Comparison of ENCODE assay signal across 9 mouse cellular contexts in genomic region chr2:52632880-52633279, GRCm38 (mm10). TPM values are rescaled to one million over a fixed set of nuclear protein-coding genes. Genes with fewer than 3 reads are reported as not detected.
A peak's percentile ranks its signal among the peaks of the same experiment; 100 is the strongest.
DNase-seq lines count a peak whose midpoint lies in the region; ATAC-seq and TF ChIP-seq lines count a peak whose summit lies in the region.
"Had no signal": no experiment of that assay in that cellular context is flagged by ENCODE, and none has a peak within 500 bp of the region (broad histone marks: within the 10 kb centered on the region; RNA-seq: fewer than 3 reads in every experiment).

No protein-coding gene starts in this region.

- no peak overlapping the region for H3K27ac ChIP-seq in kidney, embryonic 14.5 days (ENCODE audit: low read depth, low read length)
- H3K27ac ChIP-seq in limb, embryonic 14.5 days (replicated peaks; ENCODE audit: low read depth, low read length): no peak overlapping the region
- H3K27ac ChIP-seq in neural tube, embryonic 12.5 days: no peak overlapping the region
- H3K27ac ChIP-seq: embryonic facial prominence, embryonic 13.5 days had no signal

- no peak overlapping the region for H3K9ac ChIP-seq in kidney, embryonic 14.5 days (ENCODE audit: low read depth, low read length)
- H3K9ac ChIP-seq in limb, embryonic 14.5 days (ENCODE audit: low read depth, low read length, severe bottlenecking): no peak overlapping the region
- no peak overlapping the region for H3K9ac ChIP-seq in neural tube, embryonic 12.5 days
- H3K9ac ChIP-seq: embryonic facial prominence, embryonic 13.5 days had no signal

- H3K4me1 ChIP-seq in kidney, embryonic 14.5 days (ENCODE audit: control insufficient read depth, insufficient read depth, low read length): no peaks in the 10 kb centered on the region
- H3K4me1 ChIP-seq in limb, embryonic 14.5 days (ENCODE audit: control insufficient read depth, insufficient read depth, low read length): no peaks in the 10 kb centered on the region
- peaks cover 6% of the 10 kb centered on the region; the same call in 1 of the 2 replicates for H3K4me1 ChIP-seq in neural tube, embryonic 12.5 days

- no peaks in the 10 kb centered on the region for H3K27me3 ChIP-seq in kidney, embryonic 14.5 days (ENCODE audit: control insufficient read depth, insufficient read depth, low read length)
- no peaks in the 10 kb centered on the region for H3K27me3 ChIP-seq in limb, embryonic 14.5 days (ENCODE audit: control insufficient read depth, insufficient read depth, low read length)
- no peaks in the 10 kb centered on the region for H3K27me3 ChIP-seq in neural tube, embryonic 12.5 days (replicated peaks)

- no peak overlapping the region for H3K4me3 ChIP-seq in kidney, embryonic 14.5 days (ENCODE audit: low read length)
- no peak overlapping the region for H3K4me3 ChIP-seq in limb, embryonic 14.5 days (replicated peaks; ENCODE audit: low read length)
- no peak overlapping the region for H3K4me3 ChIP-seq in neural tube, embryonic 12.5 days
- H3K4me3 ChIP-seq: embryonic facial prominence, embryonic 13.5 days had no signal

- 9% methylated on average over 7 of the region's 7 CpGs for WGBS in kidney, embryonic 14.5 days
- WGBS in limb, embryonic 14.5 days: 7% methylated on average over 7 of the region's 7 CpGs
- 6% methylated on average over 7 of the region's 7 CpGs for WGBS in neural tube, embryonic 12.5 days

- peak; percentile 62 for ATAC-seq in kidney, embryonic 14.5 days (ENCODE audit: low FRiP score, low TSS enrichment)
- no peak for ATAC-seq in limb, embryonic 14.5 days (ENCODE audit: low FRiP score, low read depth)
- ATAC-seq in neural tube, embryonic 12.5 days (ENCODE audit: low FRiP score, low read depth): 0 out of 2 replicates have a peak, but pooled peaks have one; percentile 67

- intact Hi-C loops in gastrocnemius, postnatal 36 days (cut with DNase I): loop anchor here (5.0 to 10.0 kb wide), 2 partner anchors 59 to 462 kb away; no protein-coding TSS in a partner anchor

- H3K4me2 ChIP-seq in kidney, embryonic 14.5 days (replicated peaks; ENCODE audit: low read depth, low read length): no peak overlapping the region
- H3K4me2 ChIP-seq in limb, embryonic 14.5 days (replicated peaks; ENCODE audit: low read depth, low read length, severe bottlenecking): no peak overlapping the region
- H3K4me2 ChIP-seq in neural tube, embryonic 12.5 days (replicated peaks): no peak overlapping the region
- H3K4me2 ChIP-seq: embryonic facial prominence, embryonic 13.5 days had no signal

- DNase-seq in 3T3-L1 (ENCODE audit: low read depth, low spot score) (peak; percentile 72), WW6 (ENCODE audit: low read depth, low spot score) (peak; percentile 49)
- DNase-seq in cerebellum, postnatal 4 days (ENCODE audit: low spot score in 2 of 2): peak; percentile 58 to 82
- peak; percentile 47 to 53 for DNase-seq in gastrocnemius, postnatal 36 days
- DNase-seq in limb, embryonic 14.5 days (ENCODE audit: low spot score): peak; percentile 66
- peak; percentile 45 for DNase-seq in thymus, postnatal 25 days

- no peaks in the 10 kb centered on the region for H3K9me3 ChIP-seq in kidney, embryonic 14.5 days (ENCODE audit: control insufficient read depth, low read length)
- H3K9me3 ChIP-seq in limb, embryonic 14.5 days (ENCODE audit: control insufficient read depth, low read length): no peaks in the 10 kb centered on the region
- no peaks in the 10 kb centered on the region for H3K9me3 ChIP-seq in neural tube, embryonic 12.5 days
- H3K9me3 ChIP-seq: embryonic facial prominence, embryonic 13.5 days had no signal

- no peak for TF ChIP-seq POLR2A in limb, embryonic 14.5 days (IDR thresholded peaks at IDR 0.05; ENCODE audit: borderline replicate concordance, extremely low read depth, insufficient read depth, insufficient read length)

- no peaks in the 10 kb centered on the region for H3K36me3 ChIP-seq in kidney, embryonic 14.5 days (ENCODE audit: control insufficient read depth, insufficient read depth, low read length)
- no peaks in the 10 kb centered on the region for H3K36me3 ChIP-seq in limb, embryonic 14.5 days (ENCODE audit: control insufficient read depth, insufficient read depth, low read length)
- no peaks in the 10 kb centered on the region for H3K36me3 ChIP-seq in neural tube, embryonic 12.5 days
- H3K36me3 ChIP-seq: embryonic facial prominence, embryonic 13.5 days had no signal

RNA-seq across cellular contexts. Expression of gene Cacnb4, which starts 43.8 kb away (rescaled TPM):
- under 1 TPM; 0.15 to 0.20 TPM for total RNA-seq in gastrocnemius, postnatal 36 days (2021)
- polyA plus RNA-seq in kidney, embryonic 14.5 days (2014; fragmentation: Nextera tagmentation; extraction: Ambion mirVana): 4.2 and 4.3 TPM in 2 replicates
- polyA plus RNA-seq in limb, embryonic 14.5 days (2012; rRNA removed): 0.91 and 3.1 TPM in 2 replicates
- 0.81 and 2.3 TPM in 2 replicates for polyA plus RNA-seq in limb, embryonic 14.5 days (2014; fragmentation: Nextera tagmentation; extraction: Ambion mirVana)
- 5.9 TPM in 2 replicates for polyA plus RNA-seq in neural tube, embryonic 12.5 days (2016; fragmentation: Nextera tagmentation; extraction: Ambion mirVana)
